Mouse (Mus musculus): ENCODE results near the gene Sp7. TPM values are rescaled to one million over a fixed set of nuclear protein-coding genes. Genes with fewer than 3 reads are reported as not detected.
A peak's percentile ranks its signal among the peaks of the same experiment; 100 is the strongest.

Gene Sp7
- polyA plus RNA-seq, 1 experiment from 2014 or later = 1.8 TPM

DNA sequence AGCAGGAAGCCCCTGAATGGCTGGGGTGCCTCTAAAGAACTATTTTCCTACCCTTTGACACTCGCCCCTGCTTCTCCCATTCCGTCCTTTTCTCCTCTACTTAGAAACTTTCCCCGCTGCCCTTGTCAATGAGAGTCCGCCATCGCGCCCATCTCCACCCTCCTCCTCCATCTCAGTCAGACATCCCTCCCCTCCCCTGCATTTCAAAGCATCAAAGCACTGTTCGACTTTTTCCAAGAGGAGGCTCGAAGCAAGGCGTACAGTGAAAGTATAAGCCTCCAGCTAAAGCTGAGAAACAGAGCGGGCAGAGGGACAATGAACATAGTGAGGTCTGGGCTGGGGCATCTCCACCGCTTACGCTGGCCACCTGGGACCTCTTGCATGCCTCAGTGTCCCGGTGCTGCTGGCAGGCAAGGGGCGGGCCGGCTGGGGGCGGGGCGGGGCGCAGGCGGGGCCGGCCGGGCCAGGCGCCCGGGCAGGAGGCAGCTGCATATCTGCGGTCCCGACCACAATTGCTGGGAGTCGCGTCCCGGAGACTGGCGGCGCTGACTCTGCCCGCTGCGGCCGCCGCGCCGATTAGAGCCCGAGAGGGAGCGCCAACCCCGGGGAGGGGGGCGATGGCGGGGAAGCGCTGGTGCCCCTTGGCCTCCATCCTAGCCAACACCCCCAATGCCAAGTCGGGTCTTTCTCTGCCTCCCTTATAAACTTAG, 9.6 kb upstream of the Sp7 start:
- Histone ChIP-seq H3K4me3 (peak overlapping the region; percentile 63), H3K4me1 (peaks cover 42% of the 10 kb centered on the region), H3K36me3 (no peaks in the 10 kb centered on the region), H3K9me3 (replicated peaks) (no peaks in the 10 kb centered on the region), H3K27ac (peak overlapping the region; percentile 91), H3K27me3 (ENCODE audit: low read depth, poor library complexity, severe bottlenecking) (0 out of 2 replicates have a peak, but pooled peaks cover 3% of the 10 kb centered on the region)
- under 1% methylated on average over 43 of the region's 43 CpGs for WGBS
- DNase-seq (ENCODE audit: low spot score) = peak; percentile 85

DNA sequence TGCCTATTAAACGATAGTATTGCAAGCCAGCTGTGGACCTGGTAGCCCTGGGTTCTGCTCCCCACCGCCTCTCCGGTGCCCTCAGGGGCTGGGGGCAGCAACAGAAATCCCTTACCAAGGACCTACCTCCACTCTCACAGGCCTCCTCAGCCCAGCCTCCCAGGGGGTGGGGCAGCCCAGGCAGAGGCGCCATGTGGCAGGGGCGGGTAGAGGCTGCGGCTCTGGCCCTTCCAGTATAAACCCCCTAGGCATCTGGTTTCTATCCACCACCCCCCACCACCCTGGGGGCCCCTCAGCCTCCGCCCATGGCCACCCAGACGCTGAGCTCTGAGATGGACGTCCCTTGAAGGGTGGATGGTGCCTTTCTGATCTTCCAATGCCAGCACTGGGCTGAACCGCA, 3.7 kb upstream of the Sp7 start:
- H3K4me3 ChIP-seq = peak overlapping the region; percentile 42
- H3K4me1 ChIP-seq = peaks cover 49% of the 10 kb centered on the region
- peak; percentile 74 for DNase-seq (ENCODE audit: low spot score)

DNA sequence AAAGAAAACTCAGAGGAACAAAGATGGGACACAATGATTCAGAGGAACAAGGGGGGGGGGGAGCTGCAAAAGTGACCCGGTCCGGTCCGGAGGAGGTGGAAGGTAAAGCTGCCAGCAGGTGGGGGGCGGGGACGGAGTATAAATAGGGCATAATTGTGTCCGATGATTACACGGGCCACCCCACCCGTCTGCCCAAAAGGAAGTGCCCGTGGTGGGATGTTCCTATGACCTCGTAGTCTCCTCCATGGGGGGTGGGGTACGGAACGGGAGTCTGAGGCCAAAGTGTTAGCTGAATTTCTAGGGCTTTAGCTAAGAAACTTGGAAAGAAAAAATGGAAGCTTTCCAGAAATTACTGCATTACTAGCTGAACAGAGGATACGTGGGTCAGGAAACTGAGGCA, 3.0 kb upstream of the Sp7 start:
- Histone ChIP-seq H3K4me3 (peak overlapping the region; percentile 17), H3K36me3 (no peaks in the 10 kb centered on the region), H3K4me1 (peaks cover 51% of the 10 kb centered on the region), H3K27me3 (ENCODE audit: low read depth, poor library complexity, severe bottlenecking) (peaks cover 17% of the 10 kb centered on the region), H3K27ac (peak overlapping the region; percentile 87), H3K9me3 (replicated peaks) (no peaks in the 10 kb centered on the region)
- WGBS = 15% methylated on average over 13 of the region's 13 CpGs
- no peak for DNase-seq (ENCODE audit: low spot score)

More for the DNA sequence above, 3.7 kb upstream of the Sp7 start:
- WGBS = 1% methylated on average over 10 of the region's 10 CpGs
- Histone ChIP-seq H3K27ac (peak overlapping the region; percentile 87), H3K27me3 (ENCODE audit: low read depth, poor library complexity, severe bottlenecking) (peaks cover 12% of the 10 kb centered on the region), H3K36me3 (no peaks in the 10 kb centered on the region), H3K9me3 (replicated peaks) (no peaks in the 10 kb centered on the region)

DNA sequence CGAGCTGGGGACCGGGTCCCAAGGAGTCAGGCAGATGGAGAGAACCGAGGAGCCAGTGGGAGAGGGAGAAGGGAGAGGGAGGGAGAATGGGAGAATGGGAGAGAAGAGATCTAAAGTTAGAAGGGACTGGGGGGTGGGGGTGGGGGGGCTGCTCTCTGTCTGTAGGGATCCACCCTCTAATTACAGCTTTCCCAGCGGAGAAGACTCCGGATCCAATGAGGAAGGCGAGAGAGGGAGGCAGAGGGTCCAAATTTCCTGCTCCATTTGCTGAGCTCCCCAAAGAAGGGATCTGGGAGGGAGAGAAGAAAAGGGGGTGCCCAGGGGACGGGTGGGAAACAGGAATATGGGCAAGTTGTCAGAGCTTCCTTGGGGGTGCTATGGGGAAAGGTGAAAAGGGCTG, 744 bp downstream of the Sp7 start:
- H3K27me3 ChIP-seq (ENCODE audit: low read depth, poor library complexity, severe bottlenecking) = peaks cover 32% of the 10 kb centered on the region
- no peaks in the 10 kb centered on the region for H3K9me3 ChIP-seq (replicated peaks)
- H3K36me3 ChIP-seq = no peaks in the 10 kb centered on the region
- no peak for DNase-seq (ENCODE audit: low spot score)
- H3K27ac ChIP-seq = peak overlapping the region; percentile 78
- peak overlapping the region; percentile 50 for H3K4me3 ChIP-seq
- 7% methylated on average over 7 of the region's 7 CpGs for WGBS
- H3K4me1 ChIP-seq = peaks cover 52% of the 10 kb centered on the region

DNA sequence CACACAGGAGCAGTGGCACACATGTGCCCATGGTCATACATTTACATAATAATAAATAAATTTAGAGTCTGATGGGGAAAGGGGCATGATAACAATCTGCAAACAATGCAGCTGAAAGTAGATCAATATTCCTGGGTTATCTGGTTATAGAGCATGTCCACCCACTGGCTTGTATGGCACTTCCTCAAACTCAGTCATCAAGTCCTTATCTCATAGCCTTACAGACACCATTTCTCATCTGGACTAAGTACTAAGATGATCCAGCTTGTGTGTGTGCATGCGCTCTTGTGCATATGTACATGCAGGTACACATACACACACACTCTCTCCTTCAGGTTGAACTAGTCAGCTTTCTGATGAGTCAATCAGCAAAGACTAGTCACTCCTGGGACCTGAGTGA, 2.3 kb downstream of the Sp7 start:
- DNase-seq (ENCODE audit: low spot score) = no peak
- WGBS = 92% methylated on average over 1 of the region's 1 CpGs
- Histone ChIP-seq H3K9me3 (replicated peaks) (no peaks in the 10 kb centered on the region), H3K4me3 (no peak overlapping the region), H3K4me1 (peaks cover 39% of the 10 kb centered on the region), H3K27ac (no peak overlapping the region), H3K36me3 (no peaks in the 10 kb centered on the region), H3K27me3 (ENCODE audit: low read depth, poor library complexity, severe bottlenecking) (peaks cover 39% of the 10 kb centered on the region)

DNA sequence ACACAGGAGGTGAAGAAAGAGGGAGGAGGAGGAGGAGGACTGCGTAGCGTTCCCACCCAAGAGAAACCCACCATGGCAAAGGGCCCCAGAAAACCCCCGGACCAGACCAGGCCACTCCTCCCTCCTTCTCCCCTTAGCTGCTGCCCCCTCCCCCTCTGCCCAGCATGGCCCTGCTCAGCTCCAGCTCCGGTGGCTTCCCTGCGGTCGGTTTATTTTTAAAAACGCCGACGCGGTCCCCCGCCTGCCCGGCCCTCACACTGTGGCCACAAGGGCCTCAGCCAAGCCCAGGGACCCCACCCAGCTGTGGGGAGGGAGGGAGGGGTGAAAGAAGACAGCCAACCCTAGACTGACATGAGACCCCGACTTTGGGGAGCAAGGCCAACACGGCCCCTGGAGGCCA, 4.3 kb downstream of the Sp7 start:
- Histone ChIP-seq H3K36me3 (no peaks in the 10 kb centered on the region), H3K4me3 (peak overlapping the region; percentile 41), H3K9me3 (replicated peaks) (no peaks in the 10 kb centered on the region), H3K27ac (peak overlapping the region; percentile 87), H3K4me1 (peaks cover 54% of the 10 kb centered on the region), H3K27me3 (ENCODE audit: low read depth, poor library complexity, severe bottlenecking) (peaks cover 58% of the 10 kb centered on the region)
- peak; percentile 56 for DNase-seq (ENCODE audit: low spot score)
- 11% methylated on average over 14 of the region's 14 CpGs for WGBS

DNA sequence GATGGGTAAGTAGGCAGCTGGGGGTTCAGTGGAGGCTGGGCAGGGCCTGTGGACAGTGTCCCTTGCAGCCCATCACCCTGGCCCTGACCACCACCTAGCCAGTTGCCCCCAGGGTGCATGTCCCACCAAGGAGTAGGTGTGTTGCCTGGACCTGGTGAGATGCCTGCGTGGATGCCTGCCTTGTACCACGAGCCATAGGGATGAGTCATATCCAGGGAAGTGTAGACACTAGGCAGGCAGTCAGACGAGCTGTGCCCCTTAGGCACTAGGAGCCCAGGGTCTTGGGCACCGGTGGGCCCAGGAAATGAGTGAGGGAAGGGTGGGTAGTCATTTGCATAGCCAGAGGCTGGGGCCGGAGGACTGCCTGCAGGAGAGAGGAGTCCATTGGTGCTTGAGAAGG, 8.1 kb downstream of the Sp7 start:
- H3K4me3 ChIP-seq = peak overlapping the region; percentile 44; the same call in 1 of the 2 replicates
- H3K27me3 ChIP-seq (ENCODE audit: low read depth, poor library complexity, severe bottlenecking) = peaks cover 53% of the 10 kb centered on the region
- peak; percentile 44 for DNase-seq (ENCODE audit: low spot score)
- no peaks in the 10 kb centered on the region for H3K36me3 ChIP-seq
- WGBS = 18% methylated on average over 5 of the region's 5 CpGs
- peaks cover 67% of the 10 kb centered on the region for H3K4me1 ChIP-seq
- no peaks in the 10 kb centered on the region for H3K9me3 ChIP-seq (replicated peaks)
- peak overlapping the region; percentile 80 for H3K27ac ChIP-seq

DNA sequence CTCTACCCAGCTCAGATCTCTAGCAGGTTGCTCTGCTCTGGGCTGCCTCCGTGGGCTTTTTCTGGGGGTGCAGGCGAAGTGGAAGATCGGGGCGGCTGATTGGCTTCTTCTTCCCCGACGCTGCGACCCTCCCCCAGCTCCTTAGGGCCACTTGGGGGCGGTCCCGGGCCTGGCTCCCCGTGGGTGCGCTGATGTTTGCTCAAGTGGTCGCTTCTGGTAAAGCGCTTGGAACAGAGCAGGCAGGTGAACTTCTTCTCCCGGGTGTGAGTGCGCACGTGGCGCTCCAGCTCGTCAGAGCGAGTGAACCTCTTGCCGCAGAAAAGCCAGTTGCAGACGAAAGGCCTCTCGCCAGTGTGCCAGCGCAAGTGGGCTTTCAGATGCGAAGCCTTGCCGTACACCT, 8.9 kb downstream of the Sp7 start:
- Histone ChIP-seq H3K4me3 (peak overlapping the region; percentile 44), H3K9me3 (replicated peaks) (no peaks in the 10 kb centered on the region), H3K36me3 (no peaks in the 10 kb centered on the region), H3K27me3 (ENCODE audit: low read depth, poor library complexity, severe bottlenecking) (peaks cover 46% of the 10 kb centered on the region), H3K4me1 (peaks cover 67% of the 10 kb centered on the region), H3K27ac (peak overlapping the region; percentile 80)
- peak; percentile 65 for DNase-seq (ENCODE audit: low spot score)
- WGBS = 1% methylated on average over 25 of the region's 25 CpGs

DNA sequence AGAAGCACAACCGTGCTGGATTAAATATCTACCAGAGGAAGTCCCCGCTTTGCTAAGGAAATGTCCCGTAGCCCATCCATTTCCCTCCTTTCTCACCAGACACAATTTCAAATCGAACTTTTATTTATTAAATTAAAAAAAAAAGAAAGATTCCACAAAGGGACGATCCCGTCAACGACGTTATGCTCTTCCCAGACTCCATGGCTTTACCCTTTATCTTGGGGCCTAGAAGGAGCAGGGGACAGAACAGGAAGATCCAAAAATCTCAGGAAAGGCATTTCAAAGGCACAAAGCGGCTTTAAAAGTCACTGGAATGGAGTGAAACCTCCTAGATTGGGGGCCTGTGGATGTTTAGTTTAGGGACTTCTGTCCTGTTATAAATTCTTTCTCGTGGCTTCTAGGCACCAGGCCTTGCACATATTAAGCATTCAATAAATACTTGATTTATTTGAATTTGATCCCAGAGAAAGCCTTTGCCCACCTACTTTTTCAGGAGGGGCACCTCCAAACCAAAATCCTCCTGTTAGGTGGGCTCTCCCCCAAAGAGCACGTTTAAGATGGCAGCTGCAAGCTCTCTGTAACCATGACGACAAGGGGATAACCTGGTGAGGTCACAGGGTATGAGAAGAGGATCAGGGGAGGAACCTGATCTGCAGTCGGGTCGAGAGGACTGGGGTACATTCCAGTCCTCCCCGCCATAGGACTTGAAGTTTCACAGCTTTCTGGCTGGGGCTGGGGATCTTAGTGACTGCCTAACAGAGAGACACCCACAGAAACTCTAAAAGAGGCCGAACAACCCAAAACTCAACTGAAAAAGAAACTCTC, 10.3 kb downstream of the Sp7 start:
- H3K27me3 ChIP-seq (ENCODE audit: low read depth, poor library complexity, severe bottlenecking) = peaks cover 35% of the 10 kb centered on the region
- peak; percentile 47 for DNase-seq (ENCODE audit: low spot score)
- no peaks in the 10 kb centered on the region for H3K9me3 ChIP-seq (replicated peaks)
- peak overlapping the region; percentile 98 for H3K27ac ChIP-seq
- peaks cover 55% of the 10 kb centered on the region for H3K4me1 ChIP-seq
- no peaks in the 10 kb centered on the region for H3K36me3 ChIP-seq
- peak overlapping the region; percentile 65 for H3K4me3 ChIP-seq
- 19% methylated on average over 16 of the region's 16 CpGs for WGBS

DNA sequence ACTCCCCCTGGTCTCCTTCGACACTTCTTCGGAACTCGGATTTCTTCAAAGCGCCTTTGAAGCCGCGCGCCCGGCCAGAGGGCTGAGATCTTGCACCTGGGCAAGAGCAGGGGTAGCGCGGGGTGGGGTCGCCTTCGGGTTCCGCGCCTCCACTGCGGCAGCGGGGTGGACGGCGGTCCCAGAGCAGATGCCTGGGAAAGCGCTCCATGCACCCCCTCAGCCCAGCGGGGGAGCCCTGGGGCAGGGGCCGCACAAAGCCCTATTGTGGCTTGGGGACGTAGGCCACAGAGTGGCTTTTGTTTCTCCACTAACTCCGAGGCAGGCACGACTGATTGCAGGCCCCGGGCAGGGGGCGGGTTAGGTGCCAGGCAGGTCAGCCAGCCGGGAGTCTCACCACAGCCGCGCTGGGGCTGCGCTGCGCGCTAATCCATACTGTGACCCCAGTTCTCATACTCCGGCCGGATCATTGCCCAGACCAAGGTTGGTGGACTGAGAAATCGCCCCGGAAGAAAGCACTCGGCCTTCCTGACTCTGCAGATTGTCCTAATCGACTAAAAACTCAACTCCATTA, 11.0 kb downstream of the Sp7 start:
- peaks cover 35% of the 10 kb centered on the region for H3K27me3 ChIP-seq (ENCODE audit: low read depth, poor library complexity, severe bottlenecking)
- H3K9me3 ChIP-seq (replicated peaks) = no peaks in the 10 kb centered on the region
- peaks cover 59% of the 10 kb centered on the region for H3K4me1 ChIP-seq
- H3K36me3 ChIP-seq = no peaks in the 10 kb centered on the region
- H3K27ac ChIP-seq = peak overlapping the region; percentile 98
- H3K4me3 ChIP-seq = peak overlapping the region; percentile 65
- under 1% methylated on average over 38 of the region's 38 CpGs for WGBS
- DNase-seq (ENCODE audit: low spot score) = no peak

DNA sequence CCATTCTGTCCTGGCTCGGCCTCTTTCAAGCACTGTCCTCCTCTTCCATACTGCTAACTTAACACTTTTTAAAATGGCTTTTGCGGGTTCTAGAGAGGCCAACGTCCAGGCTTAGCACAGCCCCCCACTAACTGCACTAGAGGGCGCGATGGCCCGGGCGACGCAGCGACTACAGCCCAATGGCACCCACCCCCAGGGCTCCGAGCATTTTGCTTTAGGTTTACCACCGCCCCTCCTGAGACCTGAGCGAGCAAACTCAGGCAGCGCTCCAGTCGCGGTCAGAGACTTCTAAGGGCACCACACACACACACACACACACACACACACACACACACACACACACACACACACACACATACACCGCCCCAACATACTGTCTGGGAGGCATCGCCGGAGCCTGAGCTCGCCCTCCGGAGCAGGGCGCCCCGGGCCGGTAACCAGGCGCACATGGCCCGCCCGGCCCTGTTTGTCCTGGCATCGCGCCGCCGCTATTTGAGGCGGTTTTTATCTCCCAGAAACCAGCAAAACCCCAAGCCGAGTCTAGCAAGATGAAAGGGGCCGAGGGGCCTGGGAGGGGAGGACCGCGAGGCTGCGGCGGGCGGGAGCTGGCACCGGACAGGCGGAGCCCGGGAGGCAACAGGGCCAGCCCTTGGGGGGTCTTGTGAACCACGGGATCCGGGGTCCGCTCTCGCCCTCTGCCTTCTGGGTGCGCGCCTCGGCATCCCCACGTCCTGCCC, 11.7 kb downstream of the Sp7 start:
- no peaks in the 10 kb centered on the region for H3K9me3 ChIP-seq (replicated peaks)
- peak overlapping the region; percentile 65 for H3K4me3 ChIP-seq
- H3K27me3 ChIP-seq (ENCODE audit: low read depth, poor library complexity, severe bottlenecking) = peaks cover 34% of the 10 kb centered on the region
- DNase-seq (ENCODE audit: low spot score) = peak; percentile 86
- peaks cover 59% of the 10 kb centered on the region for H3K4me1 ChIP-seq
- H3K27ac ChIP-seq = peak overlapping the region; percentile 98
- WGBS = 1% methylated on average over 49 of the region's 49 CpGs
- no peaks in the 10 kb centered on the region for H3K36me3 ChIP-seq

DNA sequence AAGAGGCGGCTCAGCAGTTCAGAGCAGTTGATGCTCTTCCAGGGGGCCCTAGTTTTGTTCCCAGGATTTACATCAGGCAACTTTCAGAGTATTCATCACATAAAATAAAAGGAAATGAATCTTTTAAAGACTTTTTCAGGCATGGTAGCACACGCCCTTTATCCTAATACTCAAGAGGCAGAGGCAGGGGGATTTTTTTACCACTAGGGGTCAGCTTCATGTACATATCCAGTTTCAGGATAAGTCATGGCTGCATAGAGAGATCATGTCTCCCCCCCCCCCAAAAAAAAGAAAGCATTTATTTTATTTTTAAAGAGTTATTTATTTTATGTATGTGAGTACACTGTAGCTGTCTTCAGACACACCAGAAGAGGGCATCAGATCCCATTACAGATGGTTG, 13.0 kb downstream of the Sp7 start:
- peaks cover under 1% of the 10 kb centered on the region; the same call in 1 of the 2 replicates for H3K36me3 ChIP-seq
- no peak for DNase-seq (ENCODE audit: low spot score)
- no peak overlapping the region for H3K4me3 ChIP-seq
- WGBS = 91% methylated on average over 2 of the region's 2 CpGs
- no peak overlapping the region for H3K27ac ChIP-seq
- H3K4me1 ChIP-seq = peaks cover 56% of the 10 kb centered on the region
- no peaks in the 10 kb centered on the region for H3K9me3 ChIP-seq (replicated peaks)
- peaks cover 22% of the 10 kb centered on the region for H3K27me3 ChIP-seq (ENCODE audit: low read depth, poor library complexity, severe bottlenecking)

Data from limb, embryonic 10.5 days (tissue).